Mouse (Mus musculus) small intestine, adult 2 months (tissue): ENCODE measurements around the gene Mvk.

ENCODE experiments used
- CTCF ChIP-seq: fragments of 200-500 bp; IDR thresholded peaks from 2 replicates; pipeline ENCODE4 v1.5.1; 2012; ENCODE audit warnings: low read depth, mild to moderate bottlenecking, control low read depth, inconsistent platforms, low read length, moderate library complexity, mixed read lengths; ENCODE audit not compliant: insufficient replicate concordance, insufficient read length; ENCODE audit errors: extremely low read depth
- POLR2A ChIP-seq: fragments of 200-500 bp; IDR thresholded peaks from 2 replicates; pipeline ENCODE4 v1.6.1; 2012; ENCODE audit warnings: low read depth, mild to moderate bottlenecking, control low read depth, inconsistent platforms, low read length, moderate library complexity

DNA sequence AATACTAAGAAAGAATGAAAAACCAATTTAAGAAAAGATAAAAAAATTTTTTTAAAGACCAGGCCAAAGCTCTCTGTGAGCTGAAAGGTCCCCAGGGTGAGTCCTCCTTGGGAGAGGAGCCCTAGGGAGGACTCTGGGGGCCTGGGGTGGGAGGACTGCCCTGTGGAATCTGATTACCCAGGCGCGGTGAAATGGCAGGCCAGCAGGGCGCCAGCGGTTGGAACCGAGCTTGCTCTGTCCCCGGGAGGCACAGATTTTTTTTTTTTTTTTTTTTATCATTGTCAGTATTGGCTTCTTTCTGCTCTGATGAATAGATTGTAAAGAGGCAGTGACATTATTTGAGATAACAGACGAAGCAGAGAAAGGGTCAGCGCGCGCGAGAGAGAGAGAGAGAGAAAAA, 22.9 kb downstream of the Mvk start:
- no peak for TF ChIP-seq CTCF
- no peak for TF ChIP-seq POLR2A
